Comparison of ENCODE assay signal across 8 mouse cellular contexts in the genomic region with DNA sequence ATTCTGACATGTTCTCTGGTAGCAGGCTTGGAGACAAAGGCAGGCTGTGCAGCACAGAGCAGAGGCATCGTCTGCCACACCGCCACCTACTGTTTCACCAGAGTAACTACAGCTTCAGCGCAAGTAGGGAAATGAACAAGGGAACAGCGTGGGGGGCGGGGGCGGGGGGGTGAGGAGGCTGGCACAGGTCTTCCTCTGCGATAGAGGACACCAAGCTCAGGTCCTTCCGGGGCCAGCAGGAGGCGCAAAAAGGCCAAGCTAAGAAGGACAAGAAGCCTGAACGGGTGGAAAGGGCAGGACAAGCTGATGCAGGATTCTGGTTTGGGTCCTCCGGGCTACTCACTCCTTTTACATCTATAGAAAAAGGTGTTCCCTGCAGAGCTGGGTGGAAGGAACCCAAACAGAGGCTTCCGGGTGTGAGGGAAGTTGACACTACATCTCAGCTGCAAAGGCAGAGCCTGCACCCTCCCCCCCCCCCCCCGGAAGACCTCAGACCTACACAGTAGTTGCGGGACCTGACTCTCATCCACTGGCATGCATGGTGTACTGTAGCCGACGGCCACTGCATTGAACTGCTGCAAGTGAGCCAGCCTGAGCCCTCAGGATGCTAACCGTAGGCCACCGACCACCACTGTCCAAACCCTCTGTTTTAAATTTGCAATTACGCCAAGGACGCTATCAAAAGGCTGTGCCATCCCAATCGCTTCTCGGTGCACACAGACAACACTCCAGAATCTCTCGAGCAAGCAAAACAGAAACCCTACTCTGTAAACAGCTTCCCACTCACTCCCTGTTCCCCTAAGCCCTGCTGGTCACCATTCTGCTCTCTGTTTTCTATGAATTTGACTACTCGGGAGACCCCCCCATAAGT.
DNase-seq lines count a peak whose midpoint lies in the region; ATAC-seq and TF ChIP-seq lines count a peak whose summit lies in the region.

No protein-coding gene starts in this region.

- H3K4me1 ChIP-seq in embryonic facial prominence, embryonic 14.5 days (ENCODE audit: control insufficient read depth, insufficient read depth, low read length): no peaks in the 10 kb centered on the region
- peaks cover 6% of the 10 kb centered on the region for H3K4me1 ChIP-seq in heart, embryonic 13.5 days
- H3K4me1 ChIP-seq in kidney, postnatal 0 days (replicated peaks; ENCODE audit: insufficient read depth, low read length): no peaks in the 10 kb centered on the region
- H3K4me1 ChIP-seq in liver, embryonic 13.5 days (replicated peaks): peaks cover 3% of the 10 kb centered on the region; the same call in 1 of the 2 replicates
- no peaks in the 10 kb centered on the region for H3K4me1 ChIP-seq in neural tube, embryonic 11.5 days (ENCODE audit: control insufficient read depth, insufficient read depth, low read length)

- no peaks in the 10 kb centered on the region for H3K36me3 ChIP-seq in embryonic facial prominence, embryonic 14.5 days (ENCODE audit: control insufficient read depth, insufficient read depth, low read length)
- H3K36me3 ChIP-seq in heart, embryonic 13.5 days: no peaks in the 10 kb centered on the region
- H3K36me3 ChIP-seq in kidney, postnatal 0 days (ENCODE audit: insufficient read depth, low read length): no peaks in the 10 kb centered on the region
- no peaks in the 10 kb centered on the region for H3K36me3 ChIP-seq in liver, embryonic 13.5 days
- no peaks in the 10 kb centered on the region for H3K36me3 ChIP-seq in neural tube, embryonic 11.5 days (ENCODE audit: control insufficient read depth, insufficient read depth, low read length)

- peak; percentile 80 for TF ChIP-seq CTCF in kidney, postnatal 0 days (IDR thresholded peaks at IDR 0.05; ENCODE audit: low read depth)

- peak overlapping the region; percentile 61 for H3K9ac ChIP-seq in embryonic facial prominence, embryonic 14.5 days (ENCODE audit: low read depth, low read length)
- peak overlapping the region; percentile 62 for H3K9ac ChIP-seq in heart, embryonic 13.5 days
- H3K9ac ChIP-seq in kidney, postnatal 0 days (ENCODE audit: low read depth, low read length): no peak overlapping the region
- no peak overlapping the region for H3K9ac ChIP-seq in liver, embryonic 13.5 days
- H3K9ac ChIP-seq in neural tube, embryonic 11.5 days (ENCODE audit: low read length): peak overlapping the region; percentile 47

- WGBS in embryonic facial prominence, embryonic 14.5 days: 3% methylated on average over 21 of the region's 24 CpGs
- WGBS in heart, embryonic 13.5 days: 8% methylated on average over 24 of the region's 24 CpGs
- WGBS in kidney, postnatal 0 days: 7% methylated on average over 24 of the region's 24 CpGs
- WGBS in liver, embryonic 13.5 days (ENCODE audit: insufficient replicate concordance): 9% methylated on average over 22 of the region's 24 CpGs
- WGBS in neural tube, embryonic 11.5 days: 6% methylated on average over 24 of the region's 24 CpGs

- H3K4me2 ChIP-seq in embryonic facial prominence, embryonic 14.5 days (ENCODE audit: low read depth, low read length): peak overlapping the region; percentile 66
- H3K4me2 ChIP-seq in heart, embryonic 13.5 days: peak overlapping the region; percentile 72
- peak overlapping the region; percentile 61 for H3K4me2 ChIP-seq in kidney, postnatal 0 days (ENCODE audit: low read length)
- H3K4me2 ChIP-seq in liver, embryonic 13.5 days: peak overlapping the region; percentile 57
- peak overlapping the region; percentile 35 for H3K4me2 ChIP-seq in neural tube, embryonic 11.5 days (ENCODE audit: low read depth)

- H3K27ac ChIP-seq in embryonic facial prominence, embryonic 14.5 days (replicated peaks; ENCODE audit: low read depth, low read length): peak overlapping the region; percentile 33; the same call in 1 of the 2 replicates
- H3K27ac ChIP-seq in heart, embryonic 13.5 days (replicated peaks): 0 out of 2 replicates have a peak overlapping the region, but pooled peaks have one; percentile 2
- H3K27ac ChIP-seq in kidney, postnatal 0 days: no peak overlapping the region
- no peak overlapping the region for H3K27ac ChIP-seq in liver, embryonic 13.5 days
- H3K27ac ChIP-seq in neural tube, embryonic 11.5 days (ENCODE audit: low read depth, low read length): peak overlapping the region; percentile 53

- no peaks in the 10 kb centered on the region for H3K9me3 ChIP-seq in embryonic facial prominence, embryonic 14.5 days (ENCODE audit: control insufficient read depth, low read length)
- H3K9me3 ChIP-seq in heart, embryonic 13.5 days: no peaks in the 10 kb centered on the region
- H3K9me3 ChIP-seq in kidney, postnatal 0 days (replicated peaks; ENCODE audit: low read length): no peaks in the 10 kb centered on the region
- no peaks in the 10 kb centered on the region for H3K9me3 ChIP-seq in liver, embryonic 13.5 days (replicated peaks)
- H3K9me3 ChIP-seq in neural tube, embryonic 11.5 days (ENCODE audit: control insufficient read depth, low read length): no peaks in the 10 kb centered on the region

- peak; percentile 49 for DNase-seq in CD4-positive helper T cell, adult 2 months (ENCODE audit: low read depth, low spot score)
- peak; percentile 49 to 74 for DNase-seq in adrenal gland, postnatal 36 days
- peak; percentile 84 for DNase-seq in embryonic facial prominence, embryonic 14.5 days (ENCODE audit: low spot score)
- peak; percentile 86 for DNase-seq in kidney, postnatal 0 days (ENCODE audit: low spot score)
- peak; percentile 3 for DNase-seq in liver, embryonic 13.5 days
- DNase-seq in neural tube, embryonic 11.5 days (ENCODE audit: low spot score): peak; percentile 86
- DNase-seq in testis, postnatal 14 days (ENCODE audit: low spot score): peak; percentile 75

- H3K27me3 ChIP-seq in embryonic facial prominence, embryonic 14.5 days (replicated peaks; ENCODE audit: control insufficient read depth, insufficient read depth, low read length): no peaks in the 10 kb centered on the region
- H3K27me3 ChIP-seq in heart, embryonic 13.5 days (replicated peaks): no peaks in the 10 kb centered on the region
- H3K27me3 ChIP-seq in kidney, postnatal 0 days (ENCODE audit: insufficient read depth, low read length): no peaks in the 10 kb centered on the region
- no peaks in the 10 kb centered on the region for H3K27me3 ChIP-seq in liver, embryonic 13.5 days
- H3K27me3 ChIP-seq in neural tube, embryonic 11.5 days (ENCODE audit: control insufficient read depth, insufficient read depth, low read length): no peaks in the 10 kb centered on the region

- H3K4me3 ChIP-seq in embryonic facial prominence, embryonic 14.5 days (ENCODE audit: low read depth, low read length): peak overlapping the region; percentile 42
- peak overlapping the region; percentile 51 for H3K4me3 ChIP-seq in heart, embryonic 13.5 days
- peak overlapping the region; percentile 27 for H3K4me3 ChIP-seq in kidney, postnatal 0 days (replicated peaks; ENCODE audit: low read depth, low read length)
- H3K4me3 ChIP-seq in liver, embryonic 13.5 days (replicated peaks): peak overlapping the region; percentile 36
- peak overlapping the region; percentile 22 for H3K4me3 ChIP-seq in neural tube, embryonic 11.5 days (ENCODE audit: low read depth, low read length)

- peak; percentile 94 for ATAC-seq in embryonic facial prominence, embryonic 14.5 days (ENCODE audit: low read depth)
- ATAC-seq in heart, embryonic 13.5 days (ENCODE audit: extremely low read depth, insufficient number of reproducible peaks, low FRiP score, low TSS enrichment): peak; percentile 39; the same call in 1 of the 2 replicates
- peak; percentile 90 for ATAC-seq in kidney, postnatal 0 days (replicated peaks; ENCODE audit: low FRiP score, low read depth)
- peak; percentile 76 for ATAC-seq in liver, embryonic 13.5 days (ENCODE audit: low read depth)
- ATAC-seq in neural tube, embryonic 11.5 days (ENCODE audit: insufficient read depth, low FRiP score, low TSS enrichment): peak; percentile 86

Comparison
In these comparisons a context has a peak if more than half of its experiments do, and no peak if none do; other contexts are left out.
1. DNase-seq: peak in every context shown above with its lines; median percentile 86 in kidney, postnatal 0 days; 86 in neural tube, embryonic 11.5 days; 84 in embryonic facial prominence, embryonic 14.5 days; 75 in testis, postnatal 14 days; 62 in adrenal gland, postnatal 36 days; 49 in CD4-positive helper T cell, adult 2 months; 3 in liver, embryonic 13.5 days.
2. ATAC-seq: peak in every context shown above with its lines; median percentile 94 in embryonic facial prominence, embryonic 14.5 days; 90 in kidney, postnatal 0 days; 86 in neural tube, embryonic 11.5 days; 76 in liver, embryonic 13.5 days; 39 in heart, embryonic 13.5 days.
3. H3K27ac ChIP-seq: peak in embryonic facial prominence, embryonic 14.5 days (single experiment), heart, embryonic 13.5 days (single experiment) and neural tube, embryonic 11.5 days (single experiment); none in kidney, postnatal 0 days (single experiment) and liver, embryonic 13.5 days (single experiment).
4. H3K9ac ChIP-seq: peak in embryonic facial prominence, embryonic 14.5 days (single experiment), heart, embryonic 13.5 days (single experiment) and neural tube, embryonic 11.5 days (single experiment); none in kidney, postnatal 0 days (single experiment) and liver, embryonic 13.5 days (single experiment).
5. Peak in every context shown above with its lines, with median percentiles within 50 percentile points of each other: H3K4me2 ChIP-seq and H3K4me3 ChIP-seq.